Mouse (Mus musculus) left cerebral cortex, adult 11 months (tissue): ENCODE results near the gene Shroom4.

Experiments
- DNase-seq: peaks from one replicate; pipeline ENCODE4 v3.0.0; 2022; ENCODE audit warnings: low spot score

Gene Shroom4

DNA sequence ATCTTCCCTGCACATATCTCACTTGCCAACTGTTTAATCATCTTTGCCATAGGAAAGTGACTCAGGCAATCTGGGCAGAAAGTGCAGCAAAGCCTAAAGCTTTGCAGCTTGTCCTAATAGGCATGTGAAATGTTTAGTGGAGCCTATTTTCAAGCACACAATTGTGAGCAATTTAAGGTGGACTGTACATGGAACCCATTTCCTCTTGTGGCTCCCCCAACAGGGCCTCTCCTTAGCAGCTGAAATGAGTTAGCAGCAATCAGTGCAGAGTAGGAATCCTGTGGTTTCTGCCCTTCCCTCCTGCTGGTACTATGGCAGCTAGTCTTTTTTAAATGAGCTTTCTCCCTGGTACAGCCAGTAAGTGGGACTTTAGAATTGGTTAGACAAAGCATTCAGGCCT lies 95.8 kb downstream of the Shroom4 start:
- no peak for DNase-seq

DNA sequence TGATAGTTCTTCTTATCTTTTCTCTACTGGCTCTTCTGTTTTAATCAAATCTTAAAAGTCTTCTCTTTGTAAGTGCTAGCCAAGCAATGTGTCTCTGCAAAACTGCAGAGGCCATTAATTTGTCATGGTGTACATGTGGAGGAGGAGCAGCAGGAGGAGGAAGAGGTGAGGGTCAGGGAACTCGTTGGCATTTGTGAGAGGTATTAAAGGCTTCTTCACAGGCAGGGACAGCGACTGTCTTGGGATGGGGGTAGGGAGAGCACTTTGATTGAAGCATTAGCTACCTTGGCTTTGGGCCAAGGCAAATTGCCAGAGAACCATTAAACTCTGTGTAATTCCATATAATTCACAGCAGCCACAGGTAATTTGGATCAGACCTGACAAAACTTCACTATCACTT lies 96.7 kb downstream of the Shroom4 start:
- no peak for DNase-seq

- no peak for DNase-seq
Observed at GRCm38 (mm10) chrX:6501850-6502249, 102.2 kb downstream of the Shroom4 start.

- no peak for DNase-seq
Observed at GRCm38 (mm10) chrX:6517217-6517616, 117.6 kb downstream of the Shroom4 start.

- no peak for DNase-seq
Observed at GRCm38 (mm10) chrX:6518421-6518820, 118.8 kb downstream of the Shroom4 start.

DNA sequence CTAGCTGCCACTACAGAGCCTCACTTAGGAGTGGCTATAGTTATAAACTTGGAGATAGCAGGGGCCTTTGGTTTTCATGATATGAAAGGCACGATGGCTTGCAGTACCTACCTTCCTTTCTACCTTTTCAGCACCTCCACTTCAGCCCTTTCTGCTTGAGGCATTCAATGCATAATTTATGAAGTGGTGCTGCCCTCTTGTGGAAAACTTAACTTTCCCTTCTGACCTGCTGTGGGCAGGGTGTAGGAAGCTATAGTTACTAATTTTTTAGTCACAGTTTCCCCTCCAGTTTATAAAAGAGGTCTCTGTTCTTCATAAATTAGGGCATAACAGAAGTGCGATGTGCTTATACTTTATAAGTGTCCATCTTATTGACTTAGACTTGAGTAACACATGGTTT lies 123.3 kb downstream of the Shroom4 start:
- DNase-seq, result peak; percentile 0

- DNase-seq, result no peak
Observed at GRCm38 (mm10) chrX:6536636-6537035, 137.0 kb downstream of the Shroom4 start.

DNA sequence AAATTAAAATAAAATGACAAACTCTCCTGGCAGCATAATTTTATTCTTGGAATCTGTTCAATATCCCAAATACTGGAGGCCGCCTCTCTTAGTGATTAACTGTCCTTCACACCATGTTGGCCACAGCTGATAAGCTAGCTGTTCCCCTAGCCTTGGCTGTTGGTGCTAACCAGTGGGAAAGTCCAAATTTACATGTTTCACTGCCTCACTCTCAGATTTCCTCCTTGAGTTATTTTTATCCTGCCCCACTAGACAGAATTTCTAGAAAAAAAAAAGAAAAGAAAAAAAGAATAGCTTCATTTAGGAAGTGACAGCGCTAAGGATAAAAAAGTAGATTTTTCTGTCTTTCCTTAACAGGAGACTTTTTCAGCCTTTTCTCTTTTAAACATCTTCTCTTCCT lies 138.0 kb downstream of the Shroom4 start:
- DNase-seq, result no peak

- DNase-seq, result no peak
Observed at GRCm38 (mm10) chrX:6565066-6565465, 165.4 kb downstream of the Shroom4 start.

- DNase-seq, result no peak
Observed at GRCm38 (mm10) chrX:6574511-6574910, 174.9 kb downstream of the Shroom4 start.

- no peak for DNase-seq
Observed at GRCm38 (mm10) chrX:6577001-6577400, 177.3 kb downstream of the Shroom4 start.

GRCm38 (mm10) chrX:6580671-6581070 lies 181.0 kb downstream of the Shroom4 start:
- DNase-seq, result no peak

- no peak for DNase-seq
Observed at GRCm38 (mm10) chrX:6581181-6581580, 181.5 kb downstream of the Shroom4 start.

DNA sequence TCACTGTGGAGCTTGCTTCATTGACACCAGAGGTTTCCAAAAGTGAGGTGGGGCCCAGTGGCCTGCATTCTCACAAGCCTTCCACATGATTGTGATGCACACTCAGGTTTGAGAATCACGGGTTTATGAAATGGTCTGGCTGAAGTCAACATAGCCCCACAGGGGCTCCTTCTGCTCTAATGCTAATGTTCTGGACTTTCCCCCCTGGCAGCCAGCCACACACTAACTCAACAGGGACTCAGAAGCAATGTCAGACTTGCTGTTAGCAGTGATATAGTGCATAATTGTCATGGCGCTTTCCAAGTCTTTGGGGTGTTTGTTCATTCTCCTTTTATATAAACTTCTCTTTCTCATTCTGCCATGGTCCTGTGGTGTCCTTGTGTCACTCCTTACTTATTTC lies 183.0 kb downstream of the Shroom4 start:
- no peak for DNase-seq

GRCm38 (mm10) chrX:6594183-6594582 lies 194.5 kb downstream of the Shroom4 start:
- DNase-seq, result no peak

- peak; percentile 0 for DNase-seq
Observed at GRCm38 (mm10) chrX:6654024-6654423, 254.4 kb downstream of the Shroom4 start.

GRCm38 (mm10) chrX:6658820-6659324 lies 259.2 kb downstream of the Shroom4 start:
- no peak for DNase-seq
